Mouse (Mus musculus): ENCODE data around the gene Tmem236. TPM values are rescaled to one million over a fixed set of nuclear protein-coding genes. Genes with fewer than 3 reads are reported as not detected.

The Tmem236 gene
- polyA plus RNA-seq, 1 experiment from 2014 or later, result 0.06 TPM

- Histone ChIP-seq H3K4me3 (no peak overlapping the region), H3K36me3 (0 out of 2 replicates have a peak, but pooled peaks cover 3% of the 10 kb centered on the region), H3K27ac (no peak overlapping the region), H3K4me2 (no peak overlapping the region), H3K9me3 (replicated peaks) (no peaks in the 10 kb centered on the region), H3K4me1 (replicated peaks) (no peaks in the 10 kb centered on the region), H3K9ac (no peak overlapping the region), H3K27me3 (no peaks in the 10 kb centered on the region)
- no peak for ATAC-seq (replicated peaks; ENCODE audit: insufficient number of reproducible peaks, insufficient read depth, low FRiP score, low read depth)
- 89% methylated on average over 6 of the region's 6 CpGs for WGBS
Measured at GRCm38 (mm10) chr2:14151854-14152253, 22.5 kb upstream of the Tmem236 start.

GRCm38 (mm10) chr2:14159047-14159446 lies 15.3 kb upstream of the Tmem236 start:
- no peak overlapping the region for H3K4me2 ChIP-seq
- 67% methylated on average over 3 of the region's 3 CpGs for WGBS
- peaks cover 4% of the 10 kb centered on the region; the same call in 1 of the 2 replicates for H3K4me1 ChIP-seq (replicated peaks)
- H3K27me3 ChIP-seq, result no peaks in the 10 kb centered on the region
- no peak overlapping the region for H3K27ac ChIP-seq
- no peak overlapping the region for H3K4me3 ChIP-seq
- H3K9me3 ChIP-seq (replicated peaks), result no peaks in the 10 kb centered on the region
- no peaks in the 10 kb centered on the region for H3K36me3 ChIP-seq
- H3K9ac ChIP-seq, result no peak overlapping the region
- ATAC-seq (replicated peaks; ENCODE audit: insufficient number of reproducible peaks, insufficient read depth, low FRiP score, low read depth), result no peak

- ATAC-seq (replicated peaks; ENCODE audit: insufficient number of reproducible peaks, insufficient read depth, low FRiP score, low read depth), result no peak; the same call in 1 of the 2 replicates
- Histone ChIP-seq H3K9ac (no peak overlapping the region), H3K27me3 (no peaks in the 10 kb centered on the region), H3K4me2 (no peak overlapping the region), H3K4me1 (replicated peaks) (peaks cover 6% of the 10 kb centered on the region), H3K4me3 (no peak overlapping the region), H3K9me3 (replicated peaks) (no peaks in the 10 kb centered on the region), H3K36me3 (no peaks in the 10 kb centered on the region), H3K27ac (no peak overlapping the region)
- WGBS, result 76% methylated on average over 2 of the region's 2 CpGs
Measured at GRCm38 (mm10) chr2:14159756-14160155, 14.6 kb upstream of the Tmem236 start.

GRCm38 (mm10) chr2:14164459-14165030 lies 9.8 kb upstream of the Tmem236 start:
- 50% methylated on average over 5 of the region's 5 CpGs for WGBS
- Histone ChIP-seq H3K36me3 (no peaks in the 10 kb centered on the region), H3K9ac (no peak overlapping the region), H3K27me3 (no peaks in the 10 kb centered on the region), H3K4me3 (no peak overlapping the region), H3K27ac (peak overlapping the region; percentile 28), H3K9me3 (replicated peaks) (no peaks in the 10 kb centered on the region), H3K4me1 (replicated peaks) (peaks cover 12% of the 10 kb centered on the region), H3K4me2 (no peak overlapping the region)
- no peak for ATAC-seq (replicated peaks; ENCODE audit: insufficient number of reproducible peaks, insufficient read depth, low FRiP score, low read depth)

- Histone ChIP-seq H3K9me3 (replicated peaks) (no peaks in the 10 kb centered on the region), H3K36me3 (no peaks in the 10 kb centered on the region), H3K9ac (no peak overlapping the region), H3K27ac (peak overlapping the region; percentile 28), H3K27me3 (no peaks in the 10 kb centered on the region), H3K4me1 (replicated peaks) (peaks cover 11% of the 10 kb centered on the region), H3K4me2 (no peak overlapping the region), H3K4me3 (no peak overlapping the region)
- WGBS, result 45% methylated on average over 2 of the region's 2 CpGs
- no peak for ATAC-seq (replicated peaks; ENCODE audit: insufficient number of reproducible peaks, insufficient read depth, low FRiP score, low read depth)
Measured at GRCm38 (mm10) chr2:14165066-14165465, 9.3 kb upstream of the Tmem236 start.

- Histone ChIP-seq H3K36me3 (no peaks in the 10 kb centered on the region), H3K27ac (peak overlapping the region; percentile 28; the same call in 1 of the 2 replicates), H3K9ac (no peak overlapping the region), H3K27me3 (no peaks in the 10 kb centered on the region), H3K9me3 (replicated peaks) (no peaks in the 10 kb centered on the region), H3K4me1 (replicated peaks) (peaks cover 11% of the 10 kb centered on the region), H3K4me2 (no peak overlapping the region), H3K4me3 (no peak overlapping the region)
- ATAC-seq (replicated peaks; ENCODE audit: insufficient number of reproducible peaks, insufficient read depth, low FRiP score, low read depth), result peak; percentile 80
- WGBS, result 57% methylated on average over 3 of the region's 3 CpGs
Measured at GRCm38 (mm10) chr2:14165618-14166344, 8.5 kb upstream of the Tmem236 start.

- Histone ChIP-seq H3K9ac (no peak overlapping the region), H3K27ac (no peak overlapping the region), H3K4me2 (no peak overlapping the region), H3K4me3 (no peak overlapping the region), H3K9me3 (replicated peaks) (no peaks in the 10 kb centered on the region), H3K36me3 (no peaks in the 10 kb centered on the region), H3K4me1 (replicated peaks) (peaks cover 11% of the 10 kb centered on the region), H3K27me3 (no peaks in the 10 kb centered on the region)
- no peak for ATAC-seq (replicated peaks; ENCODE audit: insufficient number of reproducible peaks, insufficient read depth, low FRiP score, low read depth)
Measured at GRCm38 (mm10) chr2:14167721-14168120, 6.6 kb upstream of the Tmem236 start.

GRCm38 (mm10) chr2:14176460-14177193 lies 2.3 kb downstream of the Tmem236 start:
- Histone ChIP-seq H3K36me3 (no peaks in the 10 kb centered on the region), H3K27me3 (no peaks in the 10 kb centered on the region), H3K4me2 (no peak overlapping the region), H3K27ac (no peak overlapping the region), H3K4me1 (replicated peaks) (no peaks in the 10 kb centered on the region), H3K9me3 (replicated peaks) (no peaks in the 10 kb centered on the region), H3K9ac (no peak overlapping the region), H3K4me3 (no peak overlapping the region)
- ATAC-seq (replicated peaks; ENCODE audit: insufficient number of reproducible peaks, insufficient read depth, low FRiP score, low read depth), result no peak
- WGBS, result 55% methylated on average over 2 of the region's 2 CpGs

- Histone ChIP-seq H3K9ac (no peak overlapping the region), H3K4me3 (no peak overlapping the region), H3K27ac (no peak overlapping the region), H3K27me3 (no peaks in the 10 kb centered on the region), H3K9me3 (replicated peaks) (no peaks in the 10 kb centered on the region), H3K4me1 (replicated peaks) (no peaks in the 10 kb centered on the region), H3K36me3 (no peaks in the 10 kb centered on the region), H3K4me2 (no peak overlapping the region)
- ATAC-seq (replicated peaks; ENCODE audit: insufficient number of reproducible peaks, insufficient read depth, low FRiP score, low read depth), result no peak
Measured at GRCm38 (mm10) chr2:14184375-14184774, 10.1 kb downstream of the Tmem236 start.

- Histone ChIP-seq H3K27ac (no peak overlapping the region), H3K27me3 (no peaks in the 10 kb centered on the region), H3K36me3 (no peaks in the 10 kb centered on the region), H3K4me3 (no peak overlapping the region), H3K9me3 (replicated peaks) (no peaks in the 10 kb centered on the region), H3K9ac (no peak overlapping the region), H3K4me2 (no peak overlapping the region), H3K4me1 (replicated peaks) (no peaks in the 10 kb centered on the region)
- ATAC-seq (replicated peaks; ENCODE audit: insufficient number of reproducible peaks, insufficient read depth, low FRiP score, low read depth), result no peak
- WGBS, result 39% methylated on average over 4 of the region's 4 CpGs
Measured at GRCm38 (mm10) chr2:14190684-14191083, 16.4 kb downstream of the Tmem236 start.

- Histone ChIP-seq H3K4me2 (no peak overlapping the region), H3K9ac (no peak overlapping the region), H3K36me3 (no peaks in the 10 kb centered on the region), H3K9me3 (replicated peaks) (no peaks in the 10 kb centered on the region), H3K27me3 (no peaks in the 10 kb centered on the region), H3K4me3 (no peak overlapping the region), H3K4me1 (replicated peaks) (no peaks in the 10 kb centered on the region), H3K27ac (no peak overlapping the region)
- no peak for ATAC-seq (replicated peaks; ENCODE audit: insufficient number of reproducible peaks, insufficient read depth, low FRiP score, low read depth)
- WGBS, result 81% methylated on average over 4 of the region's 4 CpGs
Measured at GRCm38 (mm10) chr2:14191601-14192000, 17.3 kb downstream of the Tmem236 start.
